Mouse (Mus musculus): Measurements from ENCODE around the gene Jade3. TPM values are rescaled to one million over a fixed set of nuclear protein-coding genes. Genes with fewer than 3 reads are reported as not detected.
A peak's percentile ranks its signal among the peaks of the same experiment; 100 is the strongest.
"Not testable (repeated sequence)": the region's sequence is repeated elsewhere in the genome, so short reads cannot be mapped to it uniquely, and the experiment has no call there.

Jade3 gene
- 14.2 and 16.2 TPM in 2 replicates for total RNA-seq (2014; rRNA removed)
- polyA plus RNA-seq (2015; fragmentation: Nextera tagmentation; extraction: Ambion mirVana) = 2.5 and 3.2 TPM in 2 replicates

GRCm38 (mm10) chrX:20425140-20425838, at the start of gene Jade3:
Jade3 (plus strand) TSS chrX:20425688.
- 29% methylated on average over 38 of the region's 67 CpGs for WGBS
- ATAC-seq = peak; percentile 95

GRCm38 (mm10) chrX:20379347-20380014, 46.0 kb upstream of the Jade3 start:
- Histone ChIP-seq H3K4me1 (ENCODE audit: insufficient read depth) (no peaks in the 10 kb centered on the region), H3K4me3 (ENCODE audit: low read depth, low read length) (no peak overlapping the region), H3K36me3 (ENCODE audit: insufficient read depth) (0 out of 2 replicates have a peak, but pooled peaks cover 5% of the 10 kb centered on the region), H3K27ac (ENCODE audit: low read depth, low read length) (no peak overlapping the region), H3K9me3 (ENCODE audit: low read length) (no peaks in the 10 kb centered on the region), H3K27me3 (ENCODE audit: insufficient read depth, low read length) (no peaks in the 10 kb centered on the region), H3K4me2 (ENCODE audit: low read depth) (no peak overlapping the region), H3K9ac (no peak overlapping the region)
- 49% methylated on average over 7 of the region's 7 CpGs for WGBS
- DNase-seq (no peak), ATAC-seq (no peak)
- TF ChIP-seq CTCF (IDR thresholded peaks at IDR 0.05; ENCODE audit: low read depth) = no peak

More at GRCm38 (mm10) chrX:20425140-20425838, at the start of gene Jade3:
- peak; percentile 82 for DNase-seq
- H3K9ac ChIP-seq = peak within 1 kb of the TSS; percentile 70
- H3K36me3 ChIP-seq (ENCODE audit: insufficient read depth) = no peaks in the 10 kb centered on the region
- H3K27ac ChIP-seq (ENCODE audit: low read depth, low read length) = peak within 1 kb of the TSS; percentile 88
- no peaks in the 10 kb centered on the region for H3K27me3 ChIP-seq (ENCODE audit: insufficient read depth, low read length)
- H3K4me2 ChIP-seq (ENCODE audit: low read depth) = peak within 1 kb of the TSS; percentile 56
- H3K4me3 ChIP-seq (ENCODE audit: low read depth, low read length) = peak within 1 kb of the TSS; percentile 54
- H3K4me1 ChIP-seq (ENCODE audit: insufficient read depth) = no peaks in the 10 kb centered on the region
- no peak for TF ChIP-seq CTCF (IDR thresholded peaks at IDR 0.05; ENCODE audit: low read depth)
- no peaks in the 10 kb centered on the region for H3K9me3 ChIP-seq (ENCODE audit: low read length)

- ATAC-seq = no peak
- TF ChIP-seq CTCF (IDR thresholded peaks at IDR 0.05; ENCODE audit: low read depth) = no peak
- Histone ChIP-seq H3K9me3 (ENCODE audit: low read length) (no peaks in the 10 kb centered on the region), H3K4me2 (ENCODE audit: low read depth) (no peak overlapping the region), H3K4me3 (ENCODE audit: low read depth, low read length) (no peak overlapping the region), H3K9ac (no peak overlapping the region), H3K27me3 (ENCODE audit: insufficient read depth, low read length) (no peaks in the 10 kb centered on the region), H3K4me1 (ENCODE audit: insufficient read depth) (no peaks in the 10 kb centered on the region), H3K36me3 (ENCODE audit: insufficient read depth) (0 out of 2 replicates have a peak, but pooled peaks cover 5% of the 10 kb centered on the region), H3K27ac (ENCODE audit: low read depth, low read length) (no peak overlapping the region)
- no peak for DNase-seq
- WGBS = 88% methylated on average over 6 of the region's 6 CpGs
Observed at GRCm38 (mm10) chrX:20382260-20382659, 43.2 kb upstream of the Jade3 start.

GRCm38 (mm10) chrX:20387006-20387405, 38.5 kb upstream of the Jade3 start:
- H3K4me1 ChIP-seq (ENCODE audit: insufficient read depth) = no peaks in the 10 kb centered on the region
- 0 out of 2 replicates have a peak, but pooled peaks cover 5% of the 10 kb centered on the region for H3K36me3 ChIP-seq (ENCODE audit: insufficient read depth)
- ATAC-seq (no peak), DNase-seq (no peak)
- 72% methylated on average over 3 of the region's 3 CpGs for WGBS
- H3K4me2 ChIP-seq (ENCODE audit: low read depth) = no peak overlapping the region
- no peak overlapping the region for H3K4me3 ChIP-seq (ENCODE audit: low read depth, low read length)
- no peaks in the 10 kb centered on the region for H3K27me3 ChIP-seq (ENCODE audit: insufficient read depth, low read length)
- H3K27ac ChIP-seq (ENCODE audit: low read depth, low read length) = no peak overlapping the region
- H3K9ac ChIP-seq = no peak overlapping the region
- TF ChIP-seq CTCF (IDR thresholded peaks at IDR 0.05; ENCODE audit: low read depth) = no peak
- H3K9me3 ChIP-seq (ENCODE audit: low read length) = no peaks in the 10 kb centered on the region

GRCm38 (mm10) chrX:20391964-20392363, 33.5 kb upstream of the Jade3 start:
- H3K4me2 ChIP-seq (ENCODE audit: low read depth); H3K36me3 ChIP-seq (ENCODE audit: insufficient read depth); ATAC-seq; H3K27ac ChIP-seq (ENCODE audit: low read depth, low read length); H3K4me3 ChIP-seq (ENCODE audit: low read depth, low read length); DNase-seq; H3K9me3 ChIP-seq (ENCODE audit: low read length); H3K4me1 ChIP-seq (ENCODE audit: insufficient read depth); H3K27me3 ChIP-seq (ENCODE audit: insufficient read depth, low read length); H3K9ac ChIP-seq: not testable (repeated sequence)
- WGBS = 93% methylated on average over 9 of the region's 9 CpGs

- H3K27me3 ChIP-seq (ENCODE audit: insufficient read depth, low read length) = no peaks in the 10 kb centered on the region
- TF ChIP-seq CTCF (IDR thresholded peaks at IDR 0.05; ENCODE audit: low read depth) = no peak
- H3K36me3 ChIP-seq (ENCODE audit: insufficient read depth) = no peaks in the 10 kb centered on the region
- WGBS = 75% methylated on average over 3 of the region's 3 CpGs
- DNase-seq (no peak), ATAC-seq (no peak)
- H3K4me1 ChIP-seq (ENCODE audit: insufficient read depth) = no peaks in the 10 kb centered on the region
- H3K9me3 ChIP-seq (ENCODE audit: low read length) = no peaks in the 10 kb centered on the region
- no peak overlapping the region for H3K9ac ChIP-seq
- H3K27ac ChIP-seq (ENCODE audit: low read depth, low read length) = no peak overlapping the region
- H3K4me3 ChIP-seq (ENCODE audit: low read depth, low read length) = no peak overlapping the region
- no peak overlapping the region for H3K4me2 ChIP-seq (ENCODE audit: low read depth)
Observed at GRCm38 (mm10) chrX:20392942-20393341, 32.5 kb upstream of the Jade3 start.

- Histone ChIP-seq H3K4me1 (ENCODE audit: insufficient read depth) (no peaks in the 10 kb centered on the region), H3K4me3 (ENCODE audit: low read depth, low read length) (no peak overlapping the region), H3K27me3 (ENCODE audit: insufficient read depth, low read length) (no peaks in the 10 kb centered on the region), H3K9me3 (ENCODE audit: low read length) (no peaks in the 10 kb centered on the region), H3K36me3 (ENCODE audit: insufficient read depth) (no peaks in the 10 kb centered on the region), H3K27ac (ENCODE audit: low read depth, low read length) (no peak overlapping the region), H3K4me2 (ENCODE audit: low read depth) (no peak overlapping the region), H3K9ac (no peak overlapping the region)
- peak; percentile 7 for DNase-seq
- 84% methylated on average over 4 of the region's 4 CpGs for WGBS
- no peak for ATAC-seq
- TF ChIP-seq CTCF (IDR thresholded peaks at IDR 0.05; ENCODE audit: low read depth) = peak; percentile 62
Observed at GRCm38 (mm10) chrX:20404068-20404467, 21.4 kb upstream of the Jade3 start.
